12 mouse cellular contexts compared by ENCODE assay signal in genomic region chr11:88381145-88381909, GRCm38 (mm10).
DNase-seq lines count a peak whose midpoint lies in the region; ATAC-seq lines count a peak whose summit lies in the region.
"Had no signal": no experiment of that assay in that cellular context is flagged by ENCODE, and none has a peak within 500 bp of the region (broad histone marks: within the 10 kb centered on the region; RNA-seq: fewer than 3 reads in every experiment).

No protein-coding gene starts in this region.

- peak; percentile 58 for DNase-seq in left cerebral cortex, postnatal 4 days
- DNase-seq in left cerebral cortex, postnatal 14 days (ENCODE audit: low spot score in 2 of 2) = no peak
- peak; percentile 87 for DNase-seq in ZHBTc4 (ENCODE audit: low read depth, low spot score)
- DNase-seq in midbrain, embryonic 10.5 days (ENCODE audit: low spot score) = no peak
- DNase-seq in retina, embryonic 14.5 days (ENCODE audit: low spot score) = no peak
- no peak for DNase-seq in gastrocnemius, postnatal 14 days
- no peak for DNase-seq in cerebellum, postnatal 14 days
- DNase-seq: cerebellum, adult 11 months; kidney, adult 8-10 months; liver, embryonic 13.5 days had no signal

- no peak overlapping the region for H3K4me3 ChIP-seq in heart, embryonic 14.5 days (ENCODE audit: control insufficient read depth in 1 of 2, insufficient read depth in 1 of 2, low read depth in 1 of 2, low read length in 2 of 2)
- H3K4me3 ChIP-seq in midbrain, embryonic 10.5 days = no peak overlapping the region
- H3K4me3 ChIP-seq: liver, embryonic 13.5 days; megakaryocyte, embryonic 14.5 days had no signal

- H3K27ac ChIP-seq in heart, embryonic 14.5 days (replicated peaks in 1 of 2; ENCODE audit: control insufficient read depth in 1 of 2, insufficient read depth in 1 of 2, low read depth in 2 of 2, low read length in 2 of 2) = peak overlapping the region; percentile 12 to 73
- H3K27ac ChIP-seq in midbrain, embryonic 10.5 days (replicated peaks) = peak overlapping the region; percentile 39; the same call in 1 of the 2 replicates
- H3K27ac ChIP-seq: liver, embryonic 13.5 days had no signal

- peaks cover 30% of the 10 kb centered on the region for H3K36me3 ChIP-seq in heart, embryonic 14.5 days (ENCODE audit: control insufficient read depth, insufficient read depth, low read length)
- H3K36me3 ChIP-seq in midbrain, embryonic 10.5 days = peaks cover 87% of the 10 kb centered on the region

- no peak overlapping the region for H3K9ac ChIP-seq in heart, embryonic 14.5 days (ENCODE audit: low read length)
- H3K9ac ChIP-seq: liver, embryonic 13.5 days had no signal

- no peaks in the 10 kb centered on the region for H3K9me3 ChIP-seq in heart, embryonic 14.5 days (ENCODE audit: control insufficient read depth, low read length)
- no peaks in the 10 kb centered on the region for H3K9me3 ChIP-seq in midbrain, embryonic 10.5 days (replicated peaks)
- H3K9me3 ChIP-seq: liver, embryonic 13.5 days; megakaryocyte, embryonic 14.5 days had no signal

- 29% methylated on average over 11 of the region's 14 CpGs for WGBS in heart, embryonic 14.5 days
- 78% methylated on average over 12 of the region's 14 CpGs for WGBS in midbrain, embryonic 10.5 days

- H3K4me2 ChIP-seq in heart, embryonic 14.5 days (ENCODE audit: low read length) = 0 out of 2 replicates have a peak overlapping the region, but pooled peaks have one; percentile 24
- H3K4me2 ChIP-seq: liver, embryonic 13.5 days had no signal

- no peaks in the 10 kb centered on the region for H3K27me3 ChIP-seq in heart, embryonic 14.5 days (ENCODE audit: control insufficient read depth, insufficient read depth, low read length)
- H3K27me3 ChIP-seq in midbrain, embryonic 10.5 days (ENCODE audit: low read depth, poor library complexity, severe bottlenecking) = no peaks in the 10 kb centered on the region
- H3K27me3 ChIP-seq: liver, embryonic 13.5 days; megakaryocyte, embryonic 14.5 days had no signal

- H3K4me1 ChIP-seq in heart, embryonic 14.5 days (ENCODE audit: control insufficient read depth in 2 of 2, insufficient read depth in 2 of 2, low read length in 2 of 2) = peaks cover 42 to 53% of the 10 kb centered on the region in 2 experiments
- H3K4me1 ChIP-seq in midbrain, embryonic 10.5 days = peaks cover 63% of the 10 kb centered on the region

- ATAC-seq in heart, embryonic 14.5 days (ENCODE audit: insufficient number of reproducible peaks, insufficient read depth, low FRiP score, low read depth) = 0 out of 2 replicates have a peak, but pooled peaks have one; percentile 17

- intact Hi-C loops in left cerebral cortex, postnatal 4 days (cut with DNase I) = no loop called here
- intact Hi-C loops in left cerebral cortex, postnatal 14 days (cut with DNase I) = no loop called here
- intact Hi-C loops in gastrocnemius, postnatal 14 days (cut with DNase I; ENCODE audit: low total_unique reads) = no loop called here

Comparison
In these comparisons a context has a peak if more than half of its experiments do, and no peak if none do; other contexts are left out.
1. DNase-seq: peak in left cerebral cortex, postnatal 4 days (single experiment) and ZHBTc4 (single experiment); none in left cerebral cortex, postnatal 14 days (0 of 2), midbrain, embryonic 10.5 days (single experiment), retina, embryonic 14.5 days (single experiment), gastrocnemius, postnatal 14 days (single experiment) and cerebellum, postnatal 14 days (0 of 2).